ENCODE assay signal across 28 mouse cellular contexts in the genomic region with DNA sequence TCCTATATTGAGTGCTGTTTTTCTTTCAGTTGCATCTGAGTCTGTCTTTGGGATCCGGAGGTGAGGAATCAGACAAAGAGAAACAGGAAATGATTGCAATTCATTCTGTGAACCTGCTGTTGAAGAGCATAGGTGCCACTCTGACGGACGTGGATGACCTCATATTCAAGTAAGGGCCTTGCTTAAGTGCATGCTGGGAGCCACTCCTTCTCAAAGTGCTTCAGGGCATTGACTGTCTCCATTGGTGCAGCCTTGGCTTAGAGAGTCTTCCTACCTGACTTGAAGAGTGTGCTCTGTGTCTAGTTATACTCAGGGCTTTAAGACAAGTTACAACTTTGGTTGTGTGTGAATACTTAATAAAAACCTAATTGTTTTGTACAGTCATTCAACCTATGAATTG.
DNase-seq lines count a peak whose midpoint lies in the region; ATAC-seq and TF ChIP-seq lines count a peak whose summit lies in the region.
"Had no signal": no experiment of that assay in that cellular context is flagged by ENCODE, and none has a peak within 500 bp of the region (broad histone marks: within the 10 kb centered on the region; RNA-seq: fewer than 3 reads in every experiment).

No protein-coding gene starts in this region.

- no peak overlapping the region for H3K4me2 ChIP-seq in lung, postnatal 0 days (replicated peaks; ENCODE audit: low read depth, low read length)
- H3K4me2 ChIP-seq: embryonic facial prominence, embryonic 13.5 days; embryonic facial prominence, embryonic 15.5 days; forebrain, embryonic 12.5 days had no signal

- H3K4me1 ChIP-seq in lung, postnatal 0 days (ENCODE audit: insufficient read depth, low read depth, low read length), result no peaks in the 10 kb centered on the region
- H3K4me1 ChIP-seq: embryonic facial prominence, embryonic 13.5 days; embryonic facial prominence, embryonic 15.5 days had no signal

- peaks cover 17% of the 10 kb centered on the region for H3K36me3 ChIP-seq in lung, postnatal 0 days (ENCODE audit: insufficient read depth, low read length)

- peak; percentile 79 for ATAC-seq in lung, postnatal 0 days
- ATAC-seq: CD4-positive, CD25-positive, alpha-beta regulatory T cell, adult 4 months; forebrain, embryonic 14.5 days; forebrain, embryonic 16.5 days; Patski had no signal

- 44% methylated on average over 3 of the region's 3 CpGs for whole genome bisulfite sequencing in lung, postnatal 0 days

- no peak overlapping the region for H3K9ac ChIP-seq in lung, postnatal 0 days (replicated peaks; ENCODE audit: low read depth)
- H3K9ac ChIP-seq: embryonic facial prominence, embryonic 13.5 days; embryonic facial prominence, embryonic 15.5 days; forebrain, embryonic 12.5 days had no signal

- TF ChIP-seq CTCF in lung, postnatal 0 days (IDR thresholded peaks at IDR 0.05), result no peak

- no peak for TF ChIP-seq EP300 in lung, postnatal 0 days (IDR thresholded peaks at IDR 0.05)

- DNase-seq in heart, adult 11 months, result peak; percentile 57
- no peak for DNase-seq in heart, adult 18-20 months
- peak; percentile 55 for DNase-seq in lung, postnatal 0 days (ENCODE audit: low spot score)
- no peak for DNase-seq in lung, postnatal 4 days
- peak; percentile 45 for DNase-seq in lung, postnatal 36 days
- no peak for DNase-seq in lung, postnatal 14 days
- DNase-seq: adrenal gland, adult 2 months; adrenal gland, postnatal 10 days; adrenal gland, postnatal 25 days; B cell, adult 2 months; cerebellum, adult 11 months; cerebellum, adult 18-20 months; cerebellum, adult 8-10 months; cerebellum, adult 9-11 months; cerebellum, postnatal 14 days; cerebellum, postnatal 36 days; embryo, embryonic 11 days had no signal

- no peaks in the 10 kb centered on the region for H3K9me3 ChIP-seq in lung, postnatal 0 days (ENCODE audit: low read length)
- H3K9me3 ChIP-seq: embryonic facial prominence, embryonic 13.5 days; embryonic facial prominence, embryonic 15.5 days; forebrain, embryonic 12.5 days; G1E had no signal

- no peak overlapping the region for H3K4me3 ChIP-seq in lung, postnatal 0 days (ENCODE audit: low read depth, low read length)
- H3K4me3 ChIP-seq: embryonic facial prominence, embryonic 13.5 days; embryonic facial prominence, embryonic 15.5 days; erythroblast, embryonic 14.5 days; forebrain, embryonic 10.5 days; forebrain, embryonic 12.5 days had no signal

- no peak overlapping the region for H3K27ac ChIP-seq in lung, postnatal 0 days (ENCODE audit: low read length)
- H3K27ac ChIP-seq: embryonic facial prominence, embryonic 13.5 days; embryonic facial prominence, embryonic 15.5 days; forebrain, embryonic 10.5 days; forebrain, embryonic 12.5 days had no signal

- no peaks in the 10 kb centered on the region for H3K27me3 ChIP-seq in lung, postnatal 0 days (replicated peaks; ENCODE audit: insufficient read depth, low read length)
- H3K27me3 ChIP-seq: CH12.LX; embryonic facial prominence, embryonic 13.5 days; embryonic facial prominence, embryonic 15.5 days; forebrain, embryonic 12.5 days; Patski had no signal

Comparison
In these comparisons a context has a peak if more than half of its experiments do, and no peak if none do; other contexts are left out.
1. DNase-seq: peak in heart, adult 11 months (single experiment), lung, postnatal 0 days (single experiment) and lung, postnatal 36 days (single experiment); none in heart, adult 18-20 months (0 of 2), lung, postnatal 4 days (0 of 2) and lung, postnatal 14 days (single experiment).